Mouse (Mus musculus) kidney, postnatal 4 days (tissue): ENCODE results near the gene Rbbp8nl.
"Not testable (repeated sequence)": the region's sequence is repeated elsewhere in the genome, so short reads cannot be mapped to it uniquely, and the experiment has no call there.

Experiments used
- DNase-seq, 2 experiments: peaks; one replicate each; pipeline ENCODE4 v3.0.0; 2021; ENCODE audit warnings: mixed read lengths in 2 of 2

Rbbp8nl gene

GRCm38 (mm10) chr2:180279321-180279720 is 10.4 kb downstream of the Rbbp8nl start:
- DNase-seq: no peak

- DNase-seq: peak in 1 of 2 experiments; percentile 13
Observed at GRCm38 (mm10) chr2:180277773-180278320, 11.8 kb downstream of the Rbbp8nl start.

- peak in 1 of 2 experiments; percentile 22 for DNase-seq
Observed at GRCm38 (mm10) chr2:180276851-180277259, 12.8 kb downstream of the Rbbp8nl start.

- DNase-seq: no peak
Observed at GRCm38 (mm10) chr2:180276385-180276784, 13.3 kb downstream of the Rbbp8nl start.

- peak; percentile 92 for DNase-seq
Observed at GRCm38 (mm10) chr2:180275836-180276235, 13.8 kb downstream of the Rbbp8nl start.

GRCm38 (mm10) chr2:180274523-180274922 is 15.2 kb downstream of the Rbbp8nl start:
- DNase-seq: no peak

- DNase-seq: peak; percentile 93 to 97
Observed at GRCm38 (mm10) chr2:180273394-180274244, 16.1 kb downstream of the Rbbp8nl start, which contains the start of gene Cables2. Cables2 (minus strand) TSS chr2:180273496.

GRCm38 (mm10) chr2:180272884-180273321 is 16.8 kb downstream of the Rbbp8nl start:
- DNase-seq: no peak

- no peak for DNase-seq
Observed at GRCm38 (mm10) chr2:180271804-180272395, 17.8 kb downstream of the Rbbp8nl start.

DNA sequence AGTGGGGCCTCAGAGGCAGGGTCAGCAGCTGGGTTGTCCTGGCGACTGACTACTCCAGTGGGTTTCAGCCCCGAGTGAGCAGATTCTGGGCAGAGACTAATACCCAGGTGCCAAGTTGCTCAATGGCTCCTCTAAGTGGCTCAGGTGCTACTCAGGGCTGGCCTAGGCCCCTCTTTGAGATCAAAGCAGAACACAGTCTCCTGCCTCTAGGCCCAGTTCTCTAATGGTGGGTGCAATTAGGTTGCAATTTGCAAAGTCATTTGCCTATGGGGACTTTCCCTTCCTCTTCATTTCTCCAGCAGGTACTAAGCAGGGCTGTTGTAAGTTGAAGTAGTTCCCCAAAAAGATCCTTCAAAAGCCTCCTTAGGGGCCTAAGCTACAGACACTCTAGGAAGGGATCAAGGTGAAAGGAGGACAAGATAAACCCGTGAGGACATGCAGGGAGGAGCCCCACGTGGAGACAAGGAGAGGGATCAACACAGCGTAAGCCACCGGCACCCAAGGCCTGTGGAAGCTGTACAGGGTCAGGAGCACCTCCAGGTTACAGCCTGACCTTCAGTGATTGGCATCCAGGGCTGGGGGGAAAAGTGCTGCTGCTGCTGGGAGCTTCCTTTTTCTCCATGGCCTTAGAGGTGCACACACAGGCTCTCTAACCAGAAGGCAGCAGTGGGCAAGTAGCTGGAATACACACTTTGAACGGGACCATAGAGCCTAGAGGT is 19.0 kb downstream of the Rbbp8nl start:
- no peak for DNase-seq

- no peak for DNase-seq
Observed at GRCm38 (mm10) chr2:180269329-180269728, 20.4 kb downstream of the Rbbp8nl start.

GRCm38 (mm10) chr2:180267955-180268354 is 21.7 kb downstream of the Rbbp8nl start:
- DNase-seq: no peak

GRCm38 (mm10) chr2:180262891-180263290 is 26.8 kb downstream of the Rbbp8nl start:
- DNase-seq: no peak

- DNase-seq: peak in 1 of 2 experiments; percentile 50
Observed at GRCm38 (mm10) chr2:180262441-180262840, 27.2 kb downstream of the Rbbp8nl start.

DNA sequence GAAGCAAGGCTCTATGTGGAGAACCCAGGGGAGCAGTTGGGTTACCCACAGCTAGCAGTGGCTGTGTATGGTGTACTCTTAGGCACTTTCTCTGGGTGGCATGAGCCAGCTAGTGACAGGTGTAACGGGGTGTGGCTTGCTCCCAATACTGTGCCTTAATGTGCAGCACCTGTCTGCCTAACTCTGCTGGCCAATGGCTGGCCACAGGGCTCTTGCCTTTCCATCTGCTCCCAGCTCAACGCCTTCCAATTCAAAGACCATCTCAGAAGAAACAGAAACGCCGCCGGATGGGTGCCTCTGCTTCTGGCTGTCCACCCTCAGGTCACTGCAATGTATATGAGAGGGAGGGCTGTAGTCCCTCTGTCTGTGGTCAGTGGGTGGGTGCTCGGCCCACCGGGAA is 27.8 kb downstream of the Rbbp8nl start:
- no peak for DNase-seq

- no peak for DNase-seq
Observed at GRCm38 (mm10) chr2:180260610-180261480, 28.8 kb downstream of the Rbbp8nl start.

- DNase-seq: not testable (repeated sequence)
Observed at GRCm38 (mm10) chr2:180259826-180260609, 29.7 kb downstream of the Rbbp8nl start.

DNA sequence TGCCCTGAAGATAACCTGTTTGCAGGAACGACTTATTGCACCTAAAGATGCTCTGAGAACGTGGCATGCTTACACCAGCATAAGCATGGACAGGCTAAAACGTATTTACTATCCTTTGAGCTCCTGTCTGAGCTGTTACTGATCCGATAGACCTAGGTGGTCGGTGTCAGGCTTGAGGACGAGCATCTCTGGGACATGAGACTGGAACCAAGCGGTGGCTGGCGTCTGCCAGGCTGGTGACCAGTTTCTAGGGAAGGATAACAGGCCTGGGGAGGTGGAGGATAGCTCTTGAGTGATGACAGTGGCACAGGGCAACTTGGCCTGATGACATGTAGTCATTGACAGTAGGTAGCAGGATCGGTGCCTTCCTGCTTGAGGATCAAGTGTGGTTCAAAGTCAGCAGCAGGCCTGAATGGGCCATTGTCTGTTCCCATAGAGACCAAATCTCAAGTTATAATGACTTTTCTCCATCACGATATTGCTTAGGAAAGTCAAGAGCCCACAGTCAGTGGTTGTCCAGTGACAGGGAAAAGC is 30.7 kb downstream of the Rbbp8nl start:
- not testable (repeated sequence) for DNase-seq

DNA sequence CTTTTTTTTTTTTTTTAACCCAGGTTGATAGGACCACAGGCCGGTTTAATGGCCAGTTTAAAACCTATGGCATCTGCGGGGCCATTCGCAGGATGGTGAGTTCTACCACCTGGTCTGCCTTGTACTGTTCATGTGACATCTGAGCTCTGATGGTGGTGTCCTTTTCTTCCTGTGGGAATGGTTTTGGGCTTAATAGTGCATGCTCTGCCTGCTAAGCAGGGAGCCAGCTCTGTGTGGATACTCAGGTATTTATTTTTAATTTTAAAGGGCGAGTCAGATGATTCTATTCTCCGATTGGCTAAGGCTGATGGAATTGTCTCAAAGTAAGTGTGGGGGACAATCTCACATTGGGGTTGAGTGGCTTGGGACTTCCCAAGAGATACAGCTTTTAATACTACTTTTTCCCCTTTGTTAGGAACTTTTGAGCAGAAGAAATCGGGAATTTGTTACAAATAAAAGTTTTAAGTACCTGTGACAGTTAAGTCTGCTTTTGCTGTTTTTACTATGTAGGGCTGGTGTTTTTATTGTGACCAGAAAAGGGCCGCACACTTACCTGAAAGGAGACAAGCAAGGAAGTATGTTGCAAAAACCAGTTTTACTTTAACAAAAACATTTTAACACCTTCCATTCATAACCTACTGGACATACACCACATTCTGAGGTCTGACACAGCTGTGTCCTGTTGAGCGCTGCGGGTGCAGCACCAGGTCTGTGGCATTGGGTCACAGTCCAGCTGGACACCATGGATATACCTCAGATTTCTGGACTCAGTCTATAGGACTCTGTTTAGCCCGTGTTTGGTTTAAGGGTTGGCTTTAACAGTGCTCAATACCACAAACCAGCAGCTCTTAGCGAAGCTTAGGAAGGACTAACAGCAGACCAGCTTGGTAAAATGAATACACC is 31.5 kb downstream of the Rbbp8nl start:
- DNase-seq: no peak
